Mouse (Mus musculus): Measurements from ENCODE around the gene Babam2.

GRCm38 (mm10) chr5:31899901-31900300 lies 202.4 kb downstream of the Babam2 start:
- TF ChIP-seq EP300 (IDR thresholded peaks at IDR 0.05; ENCODE audit: insufficient read depth, low read depth, low read length) (no peak), CTCF (IDR thresholded peaks at IDR 0.05) (no peak), POLR2A (IDR thresholded peaks at IDR 0.05; ENCODE audit: insufficient read depth, low read depth, low read length) (no peak)
